Mouse (Mus musculus): ENCODE results near the gene Rap2c. TPM values are rescaled to one million over a fixed set of nuclear protein-coding genes. Genes with fewer than 3 reads are reported as not detected.

Rap2c gene
- polyA plus RNA-seq (2012; rRNA removed; ENCODE audit: low replicate concordance): 1.2 and 5.7 TPM in 2 replicates

GRCm38 (mm10) chrX:51017851-51018785 lies at the start of gene Rap2c:
Gene Rap2c, minus strand, starts transcription at chrX:51018018.

Other genes with a start within 250 kb of the Rap2c start
- gene Stk26, start 177.0 kb downstream of the Rap2c start, polyA plus RNA-seq (2012; rRNA removed; ENCODE audit: low replicate concordance): 2.4 and 6.6 TPM in 2 replicates
- gene Frmd7, start 75.3 kb downstream of the Rap2c start, polyA plus RNA-seq (2012; rRNA removed; ENCODE audit: low replicate concordance): 0.26 and 1.8 TPM in 2 replicates
- 4.0 and 4.8 TPM in 2 replicates for gene Mbnl3, start 188.5 kb upstream of the Rap2c start, polyA plus RNA-seq (2012; rRNA removed; ENCODE audit: low replicate concordance)